Mouse (Mus musculus) thymus, adult 2 months (tissue): ENCODE results near the gene Tlr4.

ENCODE experiments used
- CTCF ChIP-seq: fragments of 200-500 bp; IDR thresholded peaks from 2 replicates; pipeline ENCODE4 v1.5.1; 2012; ENCODE audit warnings: mild to moderate bottlenecking, control low read depth, low read length, moderate library complexity, borderline replicate concordance; ENCODE audit not compliant: control insufficient read depth, poor library complexity, insufficient read depth; ENCODE audit errors: extremely low read depth
- POLR2A ChIP-seq: fragments of 200-500 bp; IDR thresholded peaks from 2 replicates; pipeline ENCODE4 v1.6.1; 2012; ENCODE audit warnings: mild to moderate bottlenecking, low read length, control low read depth, moderate library complexity; ENCODE audit not compliant: control insufficient read depth, poor library complexity, insufficient read depth; ENCODE audit errors: extremely low read depth

DNA sequence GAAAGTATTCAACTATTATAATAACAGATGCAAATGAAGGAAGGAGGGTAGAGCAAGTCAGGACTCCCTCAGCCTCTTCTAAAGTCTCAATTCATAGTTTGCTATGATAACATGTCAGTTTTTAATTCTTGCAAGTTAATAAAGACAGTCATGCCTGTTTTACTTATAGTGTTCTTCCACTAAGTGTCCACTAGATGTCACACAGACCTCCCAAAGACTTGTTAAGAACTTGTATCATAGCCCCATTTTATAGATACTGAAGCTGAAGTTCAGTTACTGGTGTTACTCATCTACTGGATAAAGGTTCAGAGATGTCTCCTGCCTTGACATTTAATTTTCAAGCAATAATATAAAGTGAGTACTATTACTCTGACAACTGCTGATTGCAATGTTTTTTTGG is 116.3 kb downstream of the Tlr4 start:
- TF ChIP-seq CTCF (no peak), POLR2A (no peak)
